Mouse (Mus musculus) MEL (cell line): ENCODE measurements around the gene Ube2a.

Experiments used
- CHD2 ChIP-seq: IDR thresholded peaks from 2 replicates; pipeline ENCODE4 v1.6.1; 2011; ENCODE audit warnings: low read length, improper control_type of control experiment
- E2F4 ChIP-seq: IDR thresholded peaks from 2 replicates; pipeline ENCODE4 v1.6.1; 2011; ENCODE audit warnings: low read depth, low read length, improper control_type of control experiment, borderline replicate concordance
- MAFK ChIP-seq: IDR thresholded peaks from 2 replicates; pipeline ENCODE4 v1.6.1; 2011; ENCODE audit warnings: low read depth, mild to moderate bottlenecking, low read length, improper control_type of control experiment, borderline replicate concordance
- POLR2A ChIP-seq, 2 experiments: IDR thresholded peaks; 2 replicates each; pipeline ENCODE4 v1.6.1; 2011 to 2012; ENCODE audit warnings: low read length in 2 of 2, mild to moderate bottlenecking in 2 of 2, control low read depth in 1 of 2, improper control_type of control experiment in 1 of 2, low read depth in 1 of 2, moderate library complexity in 1 of 2; ENCODE audit not compliant: control insufficient read depth in 1 of 2, insufficient read depth in 1 of 2, poor library complexity in 1 of 2

- TF ChIP-seq POLR2A (IDR thresholded peaks at IDR 0.05; ENCODE audit: control insufficient read depth in 1 of 2, insufficient read depth in 1 of 2, low read depth in 1 of 2, low read length in 2 of 2, poor library complexity in 1 of 2) (no peak), CHD2 (no peak), MAFK (no peak), E2F4 (no peak)
These were observed 40.2 kb upstream of the Ube2a start for GRCm38 (mm10) chrX:36833397-36834084.
